Mouse (Mus musculus) heart, postnatal 0 days (tissue): ENCODE results near the gene Lrig2.

Experiments used
- CTCF ChIP-seq: IDR thresholded peaks from 2 replicates; pipeline ENCODE4 v1.5.1; 2016; ENCODE audit warnings: antibody characterized with exemption, control low read depth, low read depth
- EP300 ChIP-seq: IDR thresholded peaks from 2 replicates; pipeline ENCODE4 v1.6.1; 2016; ENCODE audit warnings: antibody characterized with exemption, low read depth

DNA sequence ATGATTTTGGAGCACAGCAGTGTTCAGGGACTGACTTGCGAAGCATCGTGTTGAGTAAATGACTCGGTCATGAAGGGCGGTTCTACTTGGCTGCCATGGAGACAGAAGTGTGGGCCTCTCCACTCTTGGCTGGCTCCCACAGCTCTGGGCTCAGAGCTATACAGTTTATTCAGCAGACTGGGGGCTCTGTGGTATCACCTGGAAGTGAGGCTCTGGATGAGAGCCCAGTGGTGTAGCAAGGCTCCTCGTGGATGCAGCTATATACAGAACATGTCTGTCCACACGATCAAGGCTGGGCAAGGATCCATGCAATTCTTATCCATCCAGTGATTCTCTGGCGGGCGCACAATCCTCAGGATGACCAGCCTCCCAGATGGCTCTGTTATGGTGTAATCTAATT lies 126.1 kb downstream of the Lrig2 start:
- no peak for TF ChIP-seq CTCF
- peak; percentile 62; the same call in 1 of the 2 replicates for TF ChIP-seq EP300
